Mouse (Mus musculus) NIH3T3 (cell line): ENCODE results near the gene Iqcd.

Experiments
- DNase-seq: peaks from one replicate; pipeline ENCODE4 v3.0.0-alpha.2; 2012; ENCODE audit warnings: low read depth

The Iqcd gene

DNA sequence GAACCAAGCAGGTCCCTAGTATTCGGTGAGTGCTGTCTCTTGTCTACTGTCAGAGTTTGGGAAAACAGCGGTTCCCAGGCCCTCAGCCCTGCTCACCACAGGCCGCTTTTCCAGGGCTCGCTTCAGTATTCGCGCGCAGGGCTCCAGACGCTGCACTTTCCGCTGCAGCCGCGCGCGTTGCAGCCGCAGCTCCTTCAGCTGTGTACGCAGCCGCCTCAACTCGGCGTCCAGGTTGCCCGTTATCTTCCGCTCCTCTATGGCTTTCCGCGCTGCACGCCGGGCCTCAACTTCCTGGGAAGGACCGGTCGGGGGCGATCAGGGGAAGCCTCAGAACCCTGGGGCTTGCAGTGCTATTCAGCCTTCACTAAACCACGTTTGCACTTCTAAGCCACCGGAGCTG lies 42.3 kb downstream of the Iqcd start:
- DNase-seq: no peak

DNA sequence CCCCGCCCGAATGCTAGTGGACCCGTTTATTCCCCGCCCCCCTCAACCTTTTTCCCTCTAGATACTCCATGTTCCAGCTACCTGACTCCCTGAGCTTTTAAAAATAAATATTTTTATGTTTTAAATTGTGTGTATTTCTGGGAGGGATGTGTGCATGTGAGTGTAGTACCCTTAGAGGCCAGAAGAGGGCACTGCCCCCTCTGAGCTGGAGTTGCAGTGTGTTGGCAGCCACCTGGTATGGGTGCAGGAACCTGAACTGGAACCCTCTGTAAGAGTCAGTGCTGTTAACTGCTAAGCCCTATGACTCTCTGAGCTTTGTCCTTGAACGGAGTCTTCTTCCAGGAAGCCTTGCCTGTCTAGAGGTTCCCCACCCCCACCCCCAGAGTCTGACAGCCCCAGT lies 43.1 kb downstream of the Iqcd start:
- no peak for DNase-seq

DNA sequence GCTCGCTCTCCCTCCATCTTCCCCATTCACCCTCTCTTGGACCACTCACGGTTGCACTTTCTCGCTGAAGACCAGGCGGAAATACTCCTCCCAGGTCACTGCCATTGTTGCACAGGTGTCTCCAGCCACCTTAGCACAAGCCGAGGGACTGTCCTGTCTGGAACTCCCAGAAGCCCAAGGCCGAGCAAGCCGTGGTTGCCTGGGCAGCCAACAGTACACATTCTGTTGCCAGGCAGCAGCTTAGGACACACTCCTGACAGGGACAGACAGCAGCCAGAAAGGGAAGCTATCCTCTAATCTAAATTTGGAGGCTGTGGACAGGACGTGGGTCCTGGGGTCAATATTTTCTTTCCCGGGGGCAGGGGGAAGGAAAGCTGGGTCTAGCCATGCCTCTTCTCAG lies 45.3 kb downstream of the Iqcd start, which contains the start of gene Cfap73:
Cfap73 (minus strand) TSS at position 105 of the 400 bp plus-strand sequence.
- DNase-seq: no peak

DNA sequence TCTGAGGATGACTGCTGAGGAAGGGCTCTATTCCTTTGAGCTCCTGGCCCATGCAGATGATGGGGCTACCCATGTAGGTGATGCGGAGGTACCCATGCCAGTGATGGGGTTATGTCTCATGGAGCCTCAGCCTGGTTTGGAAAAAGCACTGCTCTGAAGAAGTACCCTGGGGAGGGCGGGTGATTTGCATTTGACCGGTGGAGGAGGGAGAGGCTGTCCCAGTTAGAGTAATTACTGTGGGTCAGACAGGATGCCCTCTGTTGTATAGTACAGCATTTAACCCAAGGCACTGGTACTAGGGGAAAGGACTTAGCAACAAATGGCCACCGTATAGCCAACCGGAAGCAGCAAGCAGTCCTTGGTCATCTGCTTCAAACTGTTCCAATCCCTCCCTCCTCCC lies 46.0 kb downstream of the Iqcd start:
- DNase-seq: no peak

DNA sequence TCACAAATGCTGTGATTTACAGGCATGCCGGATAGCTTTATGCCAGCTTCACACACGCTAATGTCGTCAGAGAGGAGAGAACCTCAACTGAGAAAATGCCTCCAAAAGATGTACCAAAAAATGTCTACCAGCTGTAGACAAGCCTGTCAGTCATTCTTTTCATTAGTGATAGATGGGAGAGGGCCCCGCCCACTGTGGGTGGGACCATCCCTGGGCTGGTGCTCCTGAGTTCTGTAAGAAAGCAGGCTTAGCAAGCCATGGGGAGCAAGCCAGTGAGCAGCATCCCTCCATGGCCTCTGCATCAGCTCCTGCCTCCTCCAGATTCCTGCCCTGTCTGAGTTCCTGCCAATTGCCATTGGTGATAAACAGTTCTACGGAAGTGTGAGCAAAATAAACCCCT lies 46.8 kb downstream of the Iqcd start:
- no peak for DNase-seq

DNA sequence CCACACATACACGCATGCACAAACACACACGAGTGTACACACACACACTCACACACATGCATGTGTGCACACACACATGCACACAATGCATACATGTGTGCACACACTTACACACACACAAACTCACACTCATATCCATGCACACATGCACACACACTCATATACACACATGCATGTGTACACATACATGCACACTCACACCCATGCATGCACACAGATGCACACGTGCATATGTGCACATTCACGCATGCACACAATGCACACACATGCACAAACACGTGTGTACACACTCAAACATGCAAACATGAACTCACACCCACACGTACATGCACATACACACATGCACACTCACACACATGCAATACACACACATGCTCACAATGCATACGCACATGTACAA lies 51.3 kb downstream of the Iqcd start:
- DNase-seq: no peak

DNA sequence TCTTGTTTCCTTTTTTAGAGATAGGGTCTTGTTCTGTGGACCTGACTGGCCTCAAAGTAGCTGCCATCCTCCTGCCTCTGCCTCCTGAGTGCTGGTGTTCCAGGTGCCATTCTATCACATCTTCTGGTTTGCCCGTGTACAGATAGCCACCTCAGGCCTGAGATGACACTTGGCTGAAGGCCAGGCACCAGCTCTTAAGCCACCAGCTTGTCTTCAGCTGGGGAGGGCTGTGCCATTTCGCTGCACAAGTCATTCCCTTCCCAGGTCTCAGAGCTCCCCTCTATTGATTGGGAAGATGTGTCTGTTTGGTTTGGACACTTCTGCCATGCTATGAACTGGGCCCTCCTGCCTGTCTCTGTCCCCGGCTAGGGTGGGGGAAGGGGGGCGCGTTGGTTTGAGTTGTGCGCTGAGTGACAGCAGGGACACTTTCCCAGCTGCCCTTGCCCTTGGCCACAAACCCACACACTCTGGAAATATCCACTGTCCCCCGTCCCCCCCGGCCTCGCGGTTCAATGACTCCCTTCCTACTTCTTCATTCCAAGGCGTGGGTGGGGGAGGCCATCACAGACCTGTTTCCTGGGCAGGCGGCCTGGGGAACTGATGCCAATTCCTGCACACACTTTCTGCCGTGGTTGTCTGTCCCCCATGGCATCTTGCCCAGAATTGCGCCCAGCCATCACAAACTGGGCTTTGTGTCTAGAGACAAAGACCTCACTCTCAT lies 54.7 kb downstream of the Iqcd start:
- DNase-seq: no peak

DNA sequence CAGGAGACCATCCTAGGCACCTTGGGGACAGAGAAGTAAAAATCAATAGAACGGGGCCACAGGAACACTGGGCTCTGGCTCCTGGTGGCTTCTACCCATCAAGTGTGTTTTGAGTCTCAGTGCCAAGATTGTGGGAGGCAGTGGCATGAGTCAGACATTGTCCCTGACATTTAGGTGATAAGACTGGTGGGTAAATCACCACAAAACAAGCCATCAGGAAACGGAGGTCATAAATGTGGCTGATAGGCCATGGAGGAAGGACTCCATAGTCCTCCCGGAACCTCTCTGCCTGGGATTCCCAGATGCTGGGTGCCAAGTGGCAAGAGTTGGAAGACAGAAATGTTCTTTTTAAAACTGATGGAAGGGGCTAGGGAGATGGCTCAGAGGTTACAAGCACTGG lies 55.4 kb downstream of the Iqcd start:
- DNase-seq: no peak

DNA sequence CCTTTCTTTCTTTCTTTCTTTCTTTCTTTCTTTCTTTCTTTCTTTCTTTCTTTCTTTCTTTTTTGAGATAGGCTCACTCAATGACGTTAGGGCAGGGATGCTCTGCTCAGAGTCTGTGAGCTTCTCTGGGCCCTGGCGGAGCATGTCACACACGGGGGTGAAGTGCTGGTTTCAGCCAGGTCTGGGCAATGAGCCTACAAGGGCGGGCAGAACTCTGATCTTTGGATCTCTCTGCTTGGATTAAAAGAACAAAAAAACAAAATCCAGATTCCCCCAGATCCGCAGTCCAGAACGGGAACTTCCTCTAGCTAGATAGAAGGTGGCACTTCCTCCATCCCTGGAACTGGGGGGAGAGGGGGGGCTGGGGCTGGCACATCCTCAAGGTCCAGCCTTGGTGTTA lies 57.0 kb downstream of the Iqcd start:
- DNase-seq: peak; percentile 17

DNA sequence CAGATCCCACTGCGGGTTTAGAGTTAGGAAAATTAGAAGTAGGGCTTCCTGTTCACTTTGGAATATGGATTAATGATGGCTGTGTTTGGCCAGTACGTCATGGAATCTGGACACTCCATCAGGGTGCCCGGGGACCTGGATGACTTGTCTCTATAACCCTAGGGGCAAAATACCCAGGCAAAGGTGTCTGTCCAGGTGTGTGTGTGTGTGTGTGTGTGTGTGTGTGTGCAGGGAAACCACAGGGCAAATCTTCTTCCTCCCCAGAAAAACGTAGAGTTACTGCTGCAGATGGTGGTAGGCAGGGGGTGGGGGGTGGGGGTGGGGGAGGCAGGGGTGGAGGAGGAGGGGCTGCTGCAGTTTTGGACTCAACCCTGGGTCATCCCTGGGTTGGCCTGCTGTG lies 58.5 kb downstream of the Iqcd start:
- DNase-seq: no peak

DNA sequence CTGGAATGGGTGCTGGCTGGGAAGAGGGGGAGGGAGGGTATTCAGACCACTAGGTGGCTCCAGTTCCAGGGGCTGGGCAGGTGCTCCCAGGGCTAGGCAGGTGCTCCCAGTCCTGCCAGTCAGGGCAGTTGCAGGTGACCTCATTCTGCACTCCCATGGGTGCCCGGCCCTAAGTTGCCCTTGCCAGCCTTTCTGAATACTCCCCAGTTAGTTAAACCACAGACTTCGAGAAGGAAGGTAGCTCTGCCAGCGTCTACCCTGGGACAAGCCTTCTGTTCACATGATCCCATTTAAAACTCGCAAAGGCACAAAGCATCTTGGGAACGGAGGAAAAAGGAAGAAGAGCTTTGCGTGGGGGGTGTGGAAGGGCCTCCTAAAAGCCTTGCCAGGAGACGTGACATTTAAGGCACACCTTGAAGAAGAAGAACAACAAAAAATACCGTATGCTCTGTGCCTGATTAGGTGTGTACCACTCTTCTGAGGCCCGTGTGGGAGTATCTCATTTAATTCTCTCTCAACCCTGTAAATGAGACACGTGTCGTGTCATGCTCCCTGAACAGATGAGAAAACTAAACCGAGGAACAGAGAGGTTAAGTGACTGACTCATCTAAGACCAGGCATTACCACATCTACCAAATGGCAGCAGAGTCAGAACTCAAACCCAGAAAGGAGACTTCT lies 59.1 kb downstream of the Iqcd start:
- no peak for DNase-seq

DNA sequence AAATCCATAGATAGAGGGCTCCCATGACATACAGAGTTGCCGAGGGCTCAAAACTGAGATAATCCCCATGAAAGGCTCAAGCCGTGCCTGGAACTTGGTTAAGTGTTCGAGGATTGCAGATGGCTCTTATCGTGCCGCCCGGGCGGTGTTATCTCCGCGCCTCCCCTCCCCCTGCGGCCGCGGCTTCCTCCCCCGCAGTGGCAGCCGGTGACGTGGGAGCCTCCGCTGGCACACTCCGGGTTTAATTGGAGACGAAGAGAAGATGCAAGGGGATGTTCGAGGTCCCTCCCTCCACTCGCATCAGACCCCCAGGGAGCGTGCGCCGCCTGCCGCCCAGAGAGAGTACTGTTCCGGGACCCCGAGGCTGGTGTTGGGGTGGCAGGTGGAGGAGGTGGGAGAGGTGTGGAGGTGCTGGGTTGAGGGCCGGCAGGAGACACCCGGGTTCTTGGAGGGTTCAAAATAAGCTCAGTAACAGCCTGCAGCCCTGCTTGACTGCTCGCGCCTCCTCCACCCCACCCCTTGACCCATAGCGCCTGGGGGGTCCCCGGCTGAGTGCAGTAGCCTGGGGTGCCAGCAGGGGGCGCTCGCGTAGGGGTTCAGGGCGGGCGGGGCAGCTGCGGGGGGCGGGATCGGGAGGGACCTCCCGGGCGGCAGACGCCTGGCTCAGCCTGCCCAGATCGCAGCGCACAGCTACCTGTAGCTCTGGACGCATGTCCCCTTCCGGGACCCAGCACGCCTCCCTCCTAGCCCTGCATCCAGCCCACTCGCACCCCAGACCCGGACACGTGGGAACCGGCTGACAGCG lies 60.0 kb downstream of the Iqcd start, which contains the start of gene Rasal1:
Rasal1 (plus strand) TSS at position 244 of the 805 bp plus-strand sequence.
- DNase-seq: no peak

DNA sequence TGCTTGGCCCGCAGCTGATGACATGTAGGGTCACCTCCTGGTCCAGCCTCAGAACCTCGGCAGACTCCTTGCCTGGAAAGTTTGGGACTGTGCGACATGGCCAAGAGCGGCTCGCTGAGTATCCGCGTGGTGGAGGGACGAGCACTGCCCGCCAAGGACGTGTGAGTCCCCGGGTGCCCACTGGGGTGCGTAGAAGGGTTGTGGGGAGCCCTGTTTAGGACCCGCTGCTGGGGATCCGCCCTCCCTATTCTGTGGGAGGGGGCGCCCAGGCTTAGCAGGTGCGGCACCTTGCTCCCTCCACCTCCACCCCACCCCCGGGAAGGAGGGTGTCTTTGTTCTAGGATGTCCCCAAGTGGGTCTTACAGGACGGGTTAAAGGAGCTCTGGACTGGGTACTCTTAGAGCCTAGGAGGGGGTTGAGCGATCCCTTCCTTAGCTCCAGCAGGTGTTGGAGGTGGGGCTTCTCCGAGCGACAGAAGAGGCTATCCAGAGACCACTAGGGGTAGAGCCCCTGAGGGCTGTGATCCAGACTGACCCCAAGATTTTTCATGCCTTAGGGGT lies 60.6 kb downstream of the Iqcd start:
- DNase-seq: no peak

DNA sequence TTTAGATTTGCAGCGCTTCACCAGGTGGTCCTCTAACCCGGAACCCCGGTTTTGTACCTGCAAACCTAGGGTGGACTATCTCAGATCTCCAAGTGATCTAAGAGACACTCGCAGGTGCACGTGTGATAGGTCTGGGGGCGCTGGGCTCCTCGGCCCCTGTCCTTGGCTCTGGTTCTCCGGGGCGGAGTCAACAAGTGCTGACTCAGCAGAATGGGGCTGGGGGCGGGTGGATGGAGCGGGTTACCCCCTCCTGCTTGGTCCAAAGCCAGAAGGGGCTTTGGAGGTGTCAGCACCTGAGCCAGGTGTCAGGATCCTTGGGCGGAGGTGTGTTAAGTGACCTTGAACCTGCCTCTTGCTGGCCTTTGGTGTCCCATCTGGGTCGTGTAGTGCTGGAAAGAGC lies 61.1 kb downstream of the Iqcd start:
- DNase-seq: no peak

DNA sequence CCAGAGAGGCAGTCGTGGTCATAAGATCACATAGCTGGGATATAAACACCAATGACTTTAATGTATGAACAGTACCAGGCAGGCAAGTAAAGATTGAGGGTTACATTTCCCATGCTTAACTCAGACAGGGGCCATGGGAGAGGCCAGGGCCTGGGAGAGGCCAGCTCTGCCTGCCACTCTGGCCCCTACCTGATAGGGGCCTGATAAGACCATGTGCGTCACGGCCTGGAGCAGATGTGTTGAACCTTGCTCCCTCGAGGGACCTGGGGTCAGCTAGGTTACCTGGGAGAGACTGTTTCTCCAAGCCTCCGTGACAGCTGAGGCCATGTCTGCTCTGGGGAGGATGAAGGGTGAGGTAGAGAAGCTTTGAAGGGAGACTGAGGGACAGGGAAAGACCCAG lies 62.4 kb downstream of the Iqcd start:
- no peak for DNase-seq

DNA sequence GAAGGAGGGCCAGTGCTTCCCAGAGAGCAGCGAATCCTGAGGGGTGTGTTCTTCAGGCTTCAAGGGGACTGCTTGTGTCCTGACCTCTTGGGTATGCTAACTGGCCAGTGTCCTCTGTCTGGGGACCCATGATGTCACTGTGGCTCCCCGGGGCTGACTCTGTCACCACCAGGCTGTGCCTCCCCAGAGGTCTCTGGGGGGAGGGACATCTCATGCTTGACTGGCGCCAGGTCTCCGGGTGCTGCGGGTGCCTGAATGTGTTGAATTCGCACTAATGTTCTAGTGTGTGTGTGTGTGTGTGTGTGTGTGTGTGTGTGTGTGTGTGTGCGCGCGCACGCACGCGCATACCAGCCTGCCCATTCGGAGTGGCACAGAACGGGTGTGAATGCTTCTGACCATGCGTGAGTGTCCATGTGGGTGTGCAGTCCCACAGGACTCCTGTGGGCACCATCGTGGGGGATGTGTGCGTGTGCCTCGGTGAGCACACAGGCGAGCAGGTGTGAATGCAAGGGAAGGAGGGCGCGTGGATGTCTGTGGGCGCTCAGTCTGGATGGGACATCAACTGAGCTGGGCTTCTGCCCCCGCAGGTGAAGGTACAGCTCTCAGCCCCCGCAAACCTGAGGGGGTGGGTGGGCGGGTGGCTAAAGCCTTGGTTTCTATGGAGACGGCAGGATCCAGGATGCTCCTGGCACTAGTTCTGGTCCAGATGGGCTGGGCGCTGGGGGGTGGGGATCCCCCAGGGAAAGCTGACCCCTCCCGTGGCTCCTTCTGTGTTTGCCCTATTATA lies 64.3 kb downstream of the Iqcd start:
- no peak for DNase-seq

DNA sequence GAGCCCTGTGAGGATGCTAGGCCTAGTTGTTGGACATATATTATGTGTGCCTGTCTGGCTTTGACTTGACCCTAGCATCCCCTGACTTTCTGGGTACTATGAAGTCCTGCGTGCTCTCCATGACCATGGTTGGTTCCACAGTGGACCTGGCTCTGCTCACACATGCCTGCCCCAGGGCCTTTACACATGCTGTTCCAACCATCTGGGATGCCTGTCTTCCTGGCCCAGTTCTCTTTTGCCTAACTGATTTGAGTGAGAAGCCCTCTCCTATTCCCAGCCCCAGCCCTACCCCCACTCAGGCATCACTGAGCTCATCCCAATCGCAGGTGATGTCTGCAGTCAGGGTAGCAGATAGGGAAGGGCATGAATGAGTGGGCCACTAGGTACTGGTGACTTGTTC lies 65.1 kb downstream of the Iqcd start:
- no peak for DNase-seq

DNA sequence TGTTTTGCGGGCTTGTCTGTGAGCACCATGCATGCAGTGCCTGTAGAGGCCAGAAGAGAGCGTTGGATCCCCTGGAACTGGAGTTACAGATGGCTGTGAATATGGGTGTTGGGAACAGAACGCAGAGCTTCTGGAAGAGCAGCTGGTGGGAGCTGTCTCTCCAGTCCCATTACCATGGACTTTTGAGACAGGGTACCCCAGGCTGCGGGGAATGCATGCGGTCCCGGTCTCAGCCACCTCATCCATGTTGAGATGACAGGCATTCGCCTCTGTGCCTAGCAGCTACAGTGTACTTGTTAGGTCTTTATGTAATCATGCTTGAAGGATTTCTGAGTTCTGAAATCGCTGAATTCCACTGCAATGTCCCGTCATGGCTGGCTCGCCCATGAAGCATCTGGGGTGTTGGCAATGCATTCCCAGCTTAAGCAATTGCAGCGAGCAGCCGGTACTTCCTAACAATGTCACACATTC lies 67.5 kb downstream of the Iqcd start:
- DNase-seq: peak; percentile 20
